Mouse (Mus musculus): ENCODE data around the gene Capns2.

- TF ChIP-seq CTCF (IDR thresholded peaks at IDR 0.05; ENCODE audit: low read depth) (no peak), EP300 (IDR thresholded peaks at IDR 0.05; ENCODE audit: low read depth) (no peak)
Measured at GRCm38 (mm10) chr8:92949071-92949470, 47.9 kb downstream of the Capns2 start.
